Mouse (Mus musculus) stomach, embryonic 16.5 days (tissue): ENCODE results near the gene Fcrla. TPM values are rescaled to one million over a fixed set of nuclear protein-coding genes. Genes with fewer than 3 reads are reported as not detected.
A peak's percentile ranks its signal among the peaks of the same experiment; 100 is the strongest.

Source experiments
- ATAC-seq: fragments of 200-750 bp; cut with Nextera tagmentation; 2 replicates; pipeline ENCODE4 v1.8.0; 2017; ENCODE audit warnings: moderate number of reproducible peaks, moderate TSS enrichment; ENCODE audit not compliant: insufficient read depth, low FRiP score
- H3K27ac ChIP-seq: fragments of 300-500 bp; sonication (generic); 2 replicates; pipeline ENCODE4 v1.5.1; 2014; ENCODE audit warnings: low read length
- H3K27me3 ChIP-seq: fragments of 300-500 bp; sonication (generic); 2 replicates; pipeline ENCODE4 v1.6.1; 2014; ENCODE audit warnings: low read length, control low read depth, mixed read lengths; ENCODE audit not compliant: control insufficient read depth, insufficient read depth
- H3K36me3 ChIP-seq: fragments of 300-500 bp; sonication (generic); 2 replicates; pipeline ENCODE4 v1.6.1; 2014; ENCODE audit warnings: low read length; ENCODE audit not compliant: control insufficient read depth, insufficient read depth
- H3K4me1 ChIP-seq: fragments of 300-500 bp; sonication (generic); 2 replicates; pipeline ENCODE4 v1.6.1; 2014; ENCODE audit warnings: low read length, control low read depth, mixed read lengths; ENCODE audit not compliant: control insufficient read depth, insufficient read depth
- H3K4me2 ChIP-seq: fragments of 300-500 bp; sonication (generic); 2 replicates; pipeline ENCODE4 v1.6.1; 2014; ENCODE audit warnings: low read depth, low read length, mixed read lengths
- H3K4me3 ChIP-seq: fragments of 300-500 bp; sonication (generic); replicated peaks from 2 replicates; pipeline ENCODE4 v1.5.1; 2014; ENCODE audit warnings: mild to moderate bottlenecking, low read length
- H3K9ac ChIP-seq: fragments of 300-500 bp; sonication (generic); 2 replicates; pipeline ENCODE4 v1.6.1; 2014; ENCODE audit warnings: low read length
- H3K9me3 ChIP-seq: fragments of 300-500 bp; sonication (generic); replicated peaks from 2 replicates; pipeline ENCODE4 v1.6.1; 2016; ENCODE audit warnings: low read length, control low read depth; ENCODE audit not compliant: control insufficient read depth
- WGBS: fragments of 180-500 bp; shearing (Covaris S2); extraction: QIAGEN DNeasy Blood & Tissue Kit; methylation state at CpG from one replicate; pipeline ENCODE4 v1.1.7; 2014; 5-methylcytosine and 5-hydroxymethylcytosine counted together
- polyA plus RNA-seq: library from polyadenylated mRNA; unstranded; fragments of >200 nt; fragmentation: Nextera tagmentation; extraction: Ambion mirVana; gene quantifications from 2 replicates; pipeline ENCODE4 v1.2.1, GENCODE M21; 2015

Gene Fcrla
- polyA plus RNA-seq, 1 experiment from 2014 or later: 0.15 TPM

DNA sequence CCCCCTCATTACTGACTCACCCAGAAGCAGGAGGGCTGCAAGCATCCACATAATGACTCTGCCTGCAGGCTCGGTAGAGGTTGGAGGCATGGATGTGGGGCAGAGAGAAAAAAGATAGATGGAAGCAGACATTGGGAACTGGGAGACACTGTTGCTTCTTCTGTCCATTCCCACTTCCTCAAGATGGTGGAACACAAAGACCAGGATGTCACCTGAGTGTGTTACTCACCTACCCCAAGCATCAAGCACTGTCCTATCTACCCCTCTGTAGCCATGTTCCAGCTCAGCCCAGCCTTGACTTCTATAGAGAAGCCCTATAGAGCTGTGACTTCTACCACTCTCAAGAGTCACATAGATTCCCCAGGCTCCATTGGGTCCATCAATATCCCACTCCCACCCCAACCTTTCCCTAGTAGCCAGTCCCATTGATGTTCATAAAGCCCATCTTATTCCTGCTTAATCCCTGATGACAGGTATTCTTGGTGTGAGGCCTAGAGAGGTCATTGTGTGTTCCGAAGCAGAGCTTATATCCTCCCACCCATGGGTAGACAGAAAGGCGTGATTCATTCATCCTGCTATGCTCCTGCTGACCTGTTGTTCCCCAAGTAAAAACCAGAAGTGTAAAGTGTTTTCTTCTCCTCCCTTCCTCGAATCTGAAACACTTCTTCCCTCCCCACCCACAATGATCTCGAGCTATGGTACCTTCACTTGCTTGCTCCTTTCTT, 14.3 kb downstream of the Fcrla start, which contains the start of gene Fcrlb:
Gene Fcrlb (minus strand): TSS at position 51 of the 725 bp plus-strand sequence.
- no peaks in the 10 kb centered on the region for H3K9me3 ChIP-seq
- H3K36me3 ChIP-seq: no peaks in the 10 kb centered on the region
- no peak within 1 kb of the TSS for H3K4me3 ChIP-seq
- no peak for ATAC-seq
- H3K27me3 ChIP-seq: peaks cover 16% of the 10 kb centered on the region
- WGBS: 65% methylated on average over 5 of the region's 5 CpGs
- H3K4me2 ChIP-seq: no peak within 1 kb of the TSS
- H3K27ac ChIP-seq: no peak within 1 kb of the TSS
- no peak within 1 kb of the TSS for H3K9ac ChIP-seq
- H3K4me1 ChIP-seq: peaks cover 7% of the 10 kb centered on the region

DNA sequence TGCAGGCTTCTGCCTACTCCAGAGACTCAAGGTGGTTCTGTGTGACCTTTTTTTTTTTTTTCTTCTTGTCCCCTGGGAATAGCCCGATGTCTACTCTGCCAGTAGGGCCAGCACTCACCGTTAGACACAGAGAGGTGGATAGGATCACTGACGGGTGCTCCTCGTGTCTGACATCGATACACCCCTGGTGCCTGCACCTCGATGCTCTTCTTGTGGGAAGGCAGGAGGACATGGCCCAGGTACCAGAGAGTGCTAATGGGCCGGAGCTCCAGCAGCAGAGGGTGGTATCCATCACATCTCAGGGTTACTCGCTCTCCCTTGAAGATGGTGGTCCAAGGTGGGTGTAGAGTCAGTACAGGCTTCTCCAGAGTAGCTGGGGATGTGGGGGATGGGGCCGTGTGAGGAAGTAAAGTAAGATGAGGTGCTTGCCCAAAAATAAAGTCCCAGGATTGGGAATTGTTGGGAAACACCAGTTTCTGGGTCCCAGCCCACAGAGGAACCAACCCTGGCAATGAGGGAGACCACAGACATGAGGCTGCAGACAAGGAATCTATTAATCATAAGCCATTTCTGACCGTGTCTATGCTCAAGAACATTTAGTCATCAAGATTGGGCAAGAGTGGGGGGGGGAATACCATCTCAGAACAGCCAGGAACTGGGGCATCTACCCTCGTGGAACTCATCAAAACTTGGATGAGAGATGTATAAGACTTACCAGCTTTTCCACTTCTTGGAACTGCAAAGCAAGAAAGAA, 15.3 kb downstream of the Fcrla start:
- 82% methylated on average over 11 of the region's 11 CpGs for WGBS
- H3K4me2 ChIP-seq: no peak overlapping the region
- H3K9ac ChIP-seq: no peak overlapping the region
- peaks cover 14% of the 10 kb centered on the region for H3K4me1 ChIP-seq
- H3K36me3 ChIP-seq: no peaks in the 10 kb centered on the region
- H3K9me3 ChIP-seq: no peaks in the 10 kb centered on the region
- peaks cover 26% of the 10 kb centered on the region for H3K27me3 ChIP-seq
- no peak for ATAC-seq
- H3K27ac ChIP-seq: no peak overlapping the region
- no peak overlapping the region for H3K4me3 ChIP-seq

DNA sequence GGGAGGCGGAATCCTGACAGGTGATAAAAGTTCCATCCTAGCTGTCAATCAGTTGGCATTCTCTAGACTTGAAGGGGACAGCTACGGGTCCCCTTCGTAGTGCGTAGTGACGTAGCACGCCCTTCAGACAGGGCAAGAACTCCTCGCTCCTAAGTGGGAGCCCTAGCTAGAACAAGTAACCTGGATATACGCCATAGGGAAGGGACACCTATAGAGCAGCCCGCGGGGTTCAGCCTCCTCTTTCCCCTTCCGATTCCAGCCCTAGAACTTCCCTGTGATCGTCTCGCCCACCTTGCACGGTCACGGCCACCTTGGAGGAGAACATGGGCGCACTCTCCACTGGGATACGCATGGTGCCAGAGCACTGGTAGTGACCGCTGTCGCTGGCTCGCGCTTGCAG, 19.0 kb downstream of the Fcrla start:
- H3K27me3 ChIP-seq: peaks cover 31% of the 10 kb centered on the region
- H3K9ac ChIP-seq: peak overlapping the region; percentile 46
- H3K27ac ChIP-seq: no peak overlapping the region
- no peaks in the 10 kb centered on the region for H3K9me3 ChIP-seq
- H3K4me2 ChIP-seq: peak overlapping the region; percentile 83
- 5% methylated on average over 21 of the region's 21 CpGs for WGBS
- ATAC-seq: no peak
- H3K4me3 ChIP-seq: peak overlapping the region; percentile 53
- H3K4me1 ChIP-seq: peaks cover 15% of the 10 kb centered on the region
- no peaks in the 10 kb centered on the region for H3K36me3 ChIP-seq

DNA sequence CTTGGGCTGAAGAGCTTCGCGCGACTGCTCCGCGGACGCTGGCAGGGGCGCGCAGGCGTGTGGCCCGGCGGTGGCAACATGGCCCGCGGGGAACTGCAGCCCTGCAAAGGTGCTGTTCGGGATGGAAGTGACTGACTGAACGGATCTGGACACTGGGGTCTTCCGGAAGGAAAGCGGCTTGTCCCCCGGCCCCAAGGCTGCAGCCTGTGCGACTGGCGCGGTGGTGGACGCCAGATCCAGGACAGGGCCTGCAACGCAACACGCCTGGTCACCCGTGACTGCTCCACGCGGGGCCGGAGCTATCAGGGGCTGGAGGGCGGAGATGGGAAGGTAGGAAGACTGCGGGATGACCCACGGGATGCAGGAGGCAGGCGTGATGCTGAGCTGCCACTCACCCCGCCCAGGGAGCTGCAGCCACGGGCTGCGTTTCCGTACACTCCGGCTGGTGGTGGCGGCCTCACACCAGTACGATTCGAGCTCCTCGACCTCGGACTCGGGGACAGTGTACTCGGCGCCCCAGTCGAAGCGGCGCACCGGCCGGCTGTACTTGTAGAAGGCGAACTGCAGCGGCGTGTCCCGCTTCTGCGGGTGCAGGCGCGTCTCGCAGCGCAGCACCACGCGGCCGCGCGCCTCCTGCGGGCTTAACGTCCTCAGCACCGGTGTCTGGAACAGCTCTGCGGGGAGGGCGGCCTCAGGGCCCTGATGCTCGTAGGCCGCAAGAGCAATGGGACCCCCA, 19.8 kb downstream of the Fcrla start:
- Histone ChIP-seq H3K9me3 (no peaks in the 10 kb centered on the region), H3K27ac (no peak overlapping the region), H3K4me1 (peaks cover 15% of the 10 kb centered on the region), H3K36me3 (no peaks in the 10 kb centered on the region), H3K4me3 (peak overlapping the region; percentile 53), H3K4me2 (peak overlapping the region; percentile 83), H3K9ac (peak overlapping the region; percentile 46), H3K27me3 (peaks cover 31% of the 10 kb centered on the region)
- under 1% methylated on average over 71 of the region's 71 CpGs for WGBS
- ATAC-seq: peak; percentile 62; the same call in 1 of the 2 replicates

DNA sequence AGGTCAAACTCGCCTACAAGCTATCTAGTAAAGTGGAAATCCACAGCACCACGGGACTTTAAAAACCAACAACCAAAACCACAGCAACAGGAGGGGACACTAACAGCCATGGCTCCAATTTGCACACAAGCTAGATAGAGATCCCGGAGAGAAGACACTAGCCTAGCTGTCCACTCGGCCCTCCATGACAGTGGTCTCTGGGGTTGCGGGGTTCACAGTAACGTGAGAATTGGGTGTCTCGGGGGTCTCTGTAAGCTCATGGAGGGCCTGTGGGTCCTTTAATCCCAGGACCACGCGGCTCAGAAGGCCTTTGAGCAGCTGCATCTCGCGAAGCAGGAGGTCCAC, 20.3 kb downstream of the Fcrla start:
- peak overlapping the region; percentile 46 for H3K9ac ChIP-seq
- H3K4me2 ChIP-seq: peak overlapping the region; percentile 83
- no peaks in the 10 kb centered on the region for H3K36me3 ChIP-seq
- H3K9me3 ChIP-seq: no peaks in the 10 kb centered on the region
- no peak for ATAC-seq
- H3K27ac ChIP-seq: no peak overlapping the region
- H3K4me3 ChIP-seq: peak overlapping the region; percentile 53
- 27% methylated on average over 11 of the region's 11 CpGs for WGBS
- peaks cover 15% of the 10 kb centered on the region for H3K4me1 ChIP-seq
- H3K27me3 ChIP-seq: peaks cover 31% of the 10 kb centered on the region

DNA sequence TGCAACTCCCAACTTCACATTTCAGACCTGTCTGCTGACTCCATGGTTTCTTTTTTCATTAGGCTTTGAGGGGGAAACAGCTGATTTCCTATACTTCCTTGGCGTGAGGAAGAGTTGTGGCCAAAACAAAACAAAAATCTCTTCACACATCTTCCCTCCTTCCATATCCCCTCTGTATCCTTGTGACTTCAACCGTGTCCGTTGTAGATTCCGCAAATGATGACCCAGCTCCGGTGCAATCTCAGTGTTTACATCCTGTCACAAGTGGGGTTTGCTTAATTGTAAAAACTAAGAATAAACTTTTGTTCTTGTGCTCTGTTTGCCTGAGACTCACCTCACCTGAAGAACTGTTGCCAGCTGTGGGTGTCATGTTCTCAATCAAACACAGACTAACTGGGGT, 23.9 kb downstream of the Fcrla start:
- Histone ChIP-seq H3K9ac (no peak overlapping the region), H3K4me3 (no peak overlapping the region), H3K4me2 (no peak overlapping the region), H3K4me1 (peaks cover 12% of the 10 kb centered on the region), H3K27ac (no peak overlapping the region), H3K9me3 (no peaks in the 10 kb centered on the region), H3K27me3 (peaks cover 20% of the 10 kb centered on the region), H3K36me3 (no peaks in the 10 kb centered on the region)
- whole genome bisulfite sequencing: 44% methylated on average over 5 of the region's 5 CpGs
- no peak for ATAC-seq

DNA sequence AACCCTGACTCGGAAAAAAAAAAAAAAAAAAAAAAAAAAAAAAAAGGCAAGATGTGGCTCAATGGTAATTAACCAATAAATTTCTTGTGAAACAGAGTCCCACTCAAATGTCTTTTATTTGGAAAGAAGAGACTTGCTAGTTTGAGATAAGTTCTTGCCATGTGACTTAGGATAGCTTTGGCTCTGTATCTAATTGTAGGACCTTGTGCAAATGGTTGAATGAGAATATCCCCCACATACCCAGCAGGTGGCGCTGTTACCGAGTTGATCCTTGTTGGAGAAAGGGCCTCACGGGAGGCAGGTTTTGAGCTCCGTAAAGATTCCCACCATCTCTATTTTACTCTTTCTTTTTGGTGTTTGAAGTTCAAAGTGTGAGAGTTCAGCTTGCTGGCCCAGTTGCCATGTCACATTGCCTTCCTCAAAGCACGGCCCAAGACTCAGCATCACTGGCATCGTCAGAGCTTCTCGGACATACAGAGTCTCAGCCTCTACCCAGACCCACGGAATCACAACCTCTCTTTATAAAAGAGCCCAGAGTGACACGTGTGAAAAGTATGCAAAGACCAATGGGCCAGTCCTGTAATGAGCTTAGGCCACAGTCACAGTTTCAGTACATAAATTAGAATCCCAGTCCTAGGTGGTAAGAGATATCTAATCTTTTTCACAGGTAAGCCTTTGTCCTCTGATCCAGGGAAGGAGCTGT, 25.7 kb downstream of the Fcrla start:
- ATAC-seq: no peak

DNA sequence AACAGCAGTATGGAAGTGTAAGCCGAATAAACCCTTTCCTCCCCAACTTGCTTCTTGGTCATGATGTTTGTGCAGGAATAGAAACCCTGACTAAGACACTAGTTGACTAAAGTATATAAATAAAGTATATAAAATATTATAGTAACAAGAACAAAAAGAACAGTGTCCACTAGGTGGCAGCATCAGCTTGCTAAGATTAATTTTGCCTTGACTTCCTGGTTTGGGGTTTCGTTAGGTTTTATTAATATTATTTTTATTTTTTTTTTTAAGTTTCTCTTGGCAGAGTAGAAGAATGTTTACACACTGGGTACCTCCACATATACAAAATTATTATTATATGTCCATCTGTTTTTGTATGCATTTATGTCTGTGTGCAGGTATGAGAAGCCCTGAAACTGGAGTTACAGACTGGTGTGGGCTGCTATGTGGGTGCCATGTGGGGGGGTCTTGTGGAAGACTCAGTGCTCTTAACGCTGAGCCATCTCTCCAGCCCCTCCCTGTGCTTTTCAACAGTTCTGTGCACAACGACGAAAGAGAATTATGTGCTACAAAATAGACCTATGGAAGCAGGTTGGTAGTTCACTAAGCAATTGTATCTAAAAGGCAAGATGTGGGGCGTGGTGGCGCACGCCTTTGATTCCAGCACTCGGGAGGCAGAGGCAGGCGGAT, 26.4 kb downstream of the Fcrla start:
- ATAC-seq: no peak
- peak overlapping the region; percentile 38 for H3K4me2 ChIP-seq
- no peak overlapping the region for H3K4me3 ChIP-seq
- H3K4me1 ChIP-seq: no peaks in the 10 kb centered on the region
- H3K9ac ChIP-seq: no peak overlapping the region
- no peaks in the 10 kb centered on the region for H3K9me3 ChIP-seq
- 34% methylated on average over 10 of the region's 10 CpGs for whole genome bisulfite sequencing
- no peaks in the 10 kb centered on the region for H3K27me3 ChIP-seq
- H3K36me3 ChIP-seq: no peaks in the 10 kb centered on the region
- no peak overlapping the region for H3K27ac ChIP-seq

More for the DNA sequence above, 25.7 kb downstream of the Fcrla start:
- H3K27ac ChIP-seq: no peak overlapping the region
- H3K36me3 ChIP-seq: no peaks in the 10 kb centered on the region
- H3K4me1 ChIP-seq: no peaks in the 10 kb centered on the region
- no peak overlapping the region for H3K4me2 ChIP-seq
- 31% methylated on average over 10 of the region's 10 CpGs for WGBS
- no peak overlapping the region for H3K4me3 ChIP-seq
- peaks cover 2% of the 10 kb centered on the region; the same call in 1 of the 2 replicates for H3K27me3 ChIP-seq
- no peak overlapping the region for H3K9ac ChIP-seq
- no peaks in the 10 kb centered on the region for H3K9me3 ChIP-seq
